Mouse (Mus musculus) right cerebral cortex, adult 18-20 months (tissue): ENCODE data around the gene Xpo6.

Experiments
- DNase-seq: peaks from one replicate; pipeline ENCODE4 v3.0.0; 2022; ENCODE audit warnings: mixed read lengths

Xpo6 gene

DNA sequence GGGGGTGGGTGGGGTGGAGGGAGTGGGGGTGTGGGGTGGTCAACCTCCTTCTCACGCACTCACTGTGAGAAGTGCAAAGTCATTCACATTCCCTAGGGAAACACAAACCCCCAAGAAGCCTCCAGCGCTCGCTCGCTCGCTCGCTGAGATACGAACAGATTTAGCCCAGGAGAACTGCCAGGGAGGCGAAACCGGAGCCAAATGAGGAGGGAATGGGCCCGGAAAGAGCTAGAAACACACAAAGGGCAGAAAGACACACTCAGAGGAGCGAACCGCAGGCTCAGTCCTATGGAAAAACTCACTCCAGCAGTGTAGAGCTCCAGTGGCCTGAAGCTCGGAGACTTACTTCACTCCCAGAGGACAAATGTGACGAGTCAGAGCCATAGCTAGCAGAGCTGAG is 133.5 kb downstream of the Xpo6 start:
- peak; percentile 63 for DNase-seq

DNA sequence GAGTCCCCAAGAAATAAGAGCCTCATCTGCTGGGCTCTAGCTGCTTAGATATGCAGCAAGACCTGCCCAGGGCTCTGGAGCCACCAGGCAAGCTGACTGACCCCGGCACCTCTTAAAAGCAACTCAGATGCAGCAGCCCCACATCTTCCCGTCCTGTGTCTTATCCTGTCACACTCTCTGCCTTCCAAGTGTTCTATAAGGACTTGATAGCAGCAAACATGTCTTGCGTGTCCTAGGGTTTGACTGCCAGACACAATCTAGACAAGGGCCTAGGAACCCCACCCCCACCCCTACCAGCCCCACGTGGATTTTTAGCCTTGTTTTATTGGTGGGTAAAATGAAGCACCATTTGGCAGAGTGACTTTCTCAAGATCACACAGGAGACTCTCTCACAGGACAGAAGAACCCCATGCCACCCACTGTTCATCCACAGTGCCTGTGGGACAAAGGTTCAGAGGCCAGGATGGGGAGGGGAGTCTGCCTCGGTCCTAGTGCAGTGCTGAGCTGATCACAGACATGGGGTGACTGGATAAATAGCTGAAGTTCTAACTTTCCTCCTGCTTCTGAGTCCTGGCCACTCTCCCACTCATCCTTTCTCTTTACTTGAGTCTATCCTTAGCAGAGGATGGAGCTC is 134.9 kb downstream of the Xpo6 start:
- DNase-seq, result no peak

DNA sequence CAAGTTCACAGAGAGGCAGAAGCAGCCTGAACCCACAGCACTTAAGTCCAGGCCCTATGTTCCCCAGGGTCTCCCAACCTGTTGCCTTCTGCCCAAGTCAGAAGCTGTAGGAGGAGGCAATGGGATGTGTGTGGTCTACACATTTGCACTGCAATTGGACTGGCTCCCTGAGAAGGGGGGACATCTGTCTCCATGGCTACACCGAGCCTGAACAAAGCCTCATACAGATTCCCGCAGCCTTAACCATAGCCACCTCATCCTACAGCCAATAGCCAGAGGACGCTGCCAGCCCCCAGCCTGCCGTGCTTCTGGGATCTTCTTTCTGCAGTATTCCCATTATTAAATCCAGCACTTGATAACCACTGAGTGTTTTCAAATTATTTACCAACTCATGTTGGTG is 138.1 kb downstream of the Xpo6 start:
- no peak for DNase-seq

DNA sequence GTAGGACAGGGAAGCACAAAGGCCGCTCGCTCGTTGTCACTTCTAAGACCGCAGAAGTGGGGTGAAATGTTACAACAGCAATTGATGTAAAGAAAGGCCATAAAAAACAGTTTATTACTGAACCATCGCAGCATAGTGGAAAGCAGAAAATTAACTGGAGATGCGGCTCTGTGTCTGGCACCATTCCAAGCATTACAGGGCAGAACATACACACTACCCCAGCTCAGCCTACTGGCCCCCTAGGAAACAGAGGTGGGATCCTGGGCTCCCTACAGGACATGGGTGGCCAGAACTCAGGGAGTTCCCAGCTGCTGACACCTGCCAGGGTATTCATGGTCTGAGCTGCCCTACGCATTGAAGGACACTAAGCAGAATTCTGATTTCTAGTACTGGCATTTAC is 141.4 kb downstream of the Xpo6 start:
- DNase-seq, result no peak

DNA sequence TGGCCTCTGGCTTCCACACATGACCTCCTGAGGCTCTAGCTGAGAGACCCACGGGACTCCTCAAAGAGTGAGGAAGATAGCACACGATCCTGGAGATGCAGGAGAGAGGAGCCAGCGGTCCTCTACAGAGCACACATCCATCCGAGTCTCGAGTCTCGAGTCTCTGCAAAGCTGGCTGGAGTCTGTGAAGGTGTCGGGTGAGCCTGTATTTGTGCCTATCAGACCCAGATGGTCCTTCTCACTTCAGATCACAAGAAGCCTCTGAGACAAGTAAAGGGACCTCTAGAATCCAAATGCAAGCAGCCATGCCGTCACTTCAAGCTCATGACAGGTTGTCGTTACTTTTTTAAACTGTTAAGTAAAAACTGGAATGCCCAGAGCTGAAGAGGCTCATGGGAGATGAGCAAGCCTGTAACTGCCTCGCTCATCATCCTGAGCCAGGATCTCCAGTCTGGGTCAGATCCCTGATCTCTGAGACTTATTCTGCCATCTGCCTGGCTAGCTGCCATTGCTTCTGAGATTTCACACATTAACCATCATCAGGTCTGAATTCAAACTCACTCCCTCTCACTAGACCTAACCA is 142.9 kb downstream of the Xpo6 start:
- DNase-seq, result no peak

GRCm38 (mm10) chr7:126054574-126054973 is 145.7 kb downstream of the Xpo6 start:
- DNase-seq, result no peak

GRCm38 (mm10) chr7:126053618-126054017 is 146.7 kb downstream of the Xpo6 start:
- no peak for DNase-seq

- DNase-seq, result no peak
Observed at GRCm38 (mm10) chr7:126051910-126052309, 148.4 kb downstream of the Xpo6 start.
